Mouse (Mus musculus) embryonic facial prominence, embryonic 12.5 days (tissue): Measurements from ENCODE around the gene Ccdc157. TPM values are rescaled to one million over a fixed set of nuclear protein-coding genes. Genes with fewer than 3 reads are reported as not detected.
A peak's percentile ranks its signal among the peaks of the same experiment; 100 is the strongest.
"Not testable (repeated sequence)": the region's sequence is repeated elsewhere in the genome, so short reads cannot be mapped to it uniquely, and the experiment has no call there.

Experiments used
- ATAC-seq: fragments of 200-750 bp; cut with Nextera tagmentation; 2 replicates; pipeline ENCODE4 v1.8.0; 2017; ENCODE audit not compliant: insufficient number of reproducible peaks, insufficient read depth, low FRiP score, low TSS enrichment
- H3K27ac ChIP-seq: fragments of 300-500 bp; sonication (generic); 2 replicates; pipeline ENCODE4 v1.5.1; 2016; ENCODE audit warnings: mild to moderate bottlenecking
- H3K27me3 ChIP-seq: fragments of 300-500 bp; sonication (generic); 2 replicates; pipeline ENCODE4 v1.6.1; 2016; ENCODE audit warnings: mild to moderate bottlenecking, moderate library complexity
- H3K36me3 ChIP-seq: fragments of 300-500 bp; sonication (generic); 2 replicates; pipeline ENCODE4 v1.6.1; 2016; ENCODE audit warnings: mild to moderate bottlenecking
- H3K4me1 ChIP-seq: fragments of 300-500 bp; sonication (generic); 2 replicates; pipeline ENCODE4 v1.6.1; 2016
- H3K4me2 ChIP-seq: fragments of 300-500 bp; sonication (generic); replicated peaks from 2 replicates; pipeline ENCODE4 v1.6.1; 2016; ENCODE audit warnings: mild to moderate bottlenecking, moderate library complexity
- H3K4me3 ChIP-seq: fragments of 300-500 bp; sonication (generic); 2 replicates; pipeline ENCODE4 v1.5.1; 2016; ENCODE audit warnings: mild to moderate bottlenecking
- H3K9ac ChIP-seq: fragments of 300-500 bp; sonication (generic); 2 replicates; pipeline ENCODE4 v1.6.1; 2016; ENCODE audit warnings: mild to moderate bottlenecking, moderate library complexity
- H3K9me3 ChIP-seq: fragments of 300-500 bp; sonication (generic); 2 replicates; pipeline ENCODE4 v1.6.1; 2016; ENCODE audit warnings: mild to moderate bottlenecking, moderate library complexity
- WGBS: fragments of 180-500 bp; shearing (Covaris S2); methylation state at CpG from one replicate; pipeline ENCODE4 v1.1.7; 2016; 5-methylcytosine and 5-hydroxymethylcytosine counted together
- polyA plus RNA-seq: library from polyadenylated mRNA; unstranded; fragments of >200 nt; fragmentation: Nextera tagmentation; extraction: Ambion mirVana; gene quantifications from 2 replicates; pipeline ENCODE4 v1.2.1, GENCODE M21; 2016

Ccdc157 gene
- polyA plus RNA-seq, 1 experiment from 2014 or later = 9.3 TPM

DNA sequence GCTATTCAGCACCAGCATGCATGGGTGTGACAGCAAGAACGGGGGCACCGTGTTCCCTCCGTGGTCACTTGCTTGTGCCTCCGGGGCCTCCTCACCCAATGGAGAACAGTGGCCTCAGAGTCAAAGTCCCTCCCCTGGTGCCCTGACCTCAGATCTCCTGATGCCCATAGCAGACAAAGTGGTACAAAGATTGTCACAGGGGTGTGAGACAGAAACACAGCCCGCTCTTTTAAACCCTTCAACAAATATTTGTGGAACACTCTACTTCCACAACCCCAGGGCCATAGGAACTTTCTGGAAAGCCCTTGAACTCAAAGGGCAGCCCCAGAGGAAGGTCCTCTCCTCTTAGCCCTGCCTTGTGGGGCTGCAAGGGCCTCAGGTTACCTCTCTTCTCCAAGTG lies 37.9 kb downstream of the Ccdc157 start:
- H3K36me3 ChIP-seq = no peaks in the 10 kb centered on the region
- WGBS = 76% methylated on average over 5 of the region's 5 CpGs
- H3K27ac ChIP-seq = no peak overlapping the region
- H3K4me3 ChIP-seq = no peak overlapping the region
- no peak overlapping the region for H3K4me2 ChIP-seq
- ATAC-seq = no peak
- H3K9ac ChIP-seq = no peak overlapping the region
- 0 out of 2 replicates have a peak, but pooled peaks cover 6% of the 10 kb centered on the region for H3K9me3 ChIP-seq
- peaks cover 14% of the 10 kb centered on the region; the same call in 1 of the 2 replicates for H3K4me1 ChIP-seq
- H3K27me3 ChIP-seq = peaks cover 13% of the 10 kb centered on the region

DNA sequence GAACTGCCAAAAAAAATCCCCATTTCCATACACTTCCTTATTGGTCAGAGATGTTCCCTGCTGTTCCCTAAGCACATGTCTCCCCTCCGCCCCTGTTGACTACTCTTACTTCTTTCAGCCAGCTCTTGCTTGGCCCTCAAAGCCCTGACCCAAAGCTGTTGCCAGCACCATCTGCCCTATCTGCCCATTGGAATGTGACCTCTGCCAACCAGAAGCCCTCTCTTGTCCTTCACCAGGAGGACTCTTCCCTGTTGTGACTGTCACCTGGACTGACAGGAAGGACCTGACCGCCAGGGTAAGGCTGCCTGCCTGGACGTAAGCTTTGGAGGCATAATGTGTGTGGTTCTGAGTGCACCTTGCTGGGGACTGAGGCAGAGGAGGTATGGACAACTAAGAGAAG lies 38.4 kb downstream of the Ccdc157 start:
- peaks cover 17% of the 10 kb centered on the region; the same call in 1 of the 2 replicates for H3K4me1 ChIP-seq
- H3K4me2 ChIP-seq = no peak overlapping the region
- WGBS = 82% methylated on average over 3 of the region's 3 CpGs
- H3K27me3 ChIP-seq = peaks cover 13% of the 10 kb centered on the region
- no peaks in the 10 kb centered on the region for H3K36me3 ChIP-seq
- ATAC-seq = no peak
- no peak overlapping the region for H3K27ac ChIP-seq
- no peak overlapping the region for H3K9ac ChIP-seq
- H3K4me3 ChIP-seq = no peak overlapping the region
- 0 out of 2 replicates have a peak, but pooled peaks cover 5% of the 10 kb centered on the region for H3K9me3 ChIP-seq

DNA sequence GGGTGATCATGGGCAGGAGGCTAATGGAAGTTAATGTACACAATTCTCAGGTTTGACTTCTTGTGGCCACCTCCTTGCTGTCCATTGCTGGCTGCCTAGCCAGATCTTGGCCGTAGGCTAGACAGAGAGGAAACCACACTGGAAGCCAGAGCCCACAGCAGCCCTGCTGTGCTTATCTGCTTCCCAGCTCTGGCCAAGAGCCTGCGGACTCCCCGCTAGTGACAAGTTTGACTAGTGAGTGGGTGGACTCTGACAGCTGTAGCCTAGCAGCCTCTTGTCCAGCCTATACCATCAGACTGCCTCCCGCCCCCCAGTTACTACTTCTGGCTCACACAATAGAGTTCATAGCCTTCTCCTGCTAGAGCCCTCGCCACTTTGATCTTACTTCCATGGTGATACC lies 40.5 kb downstream of the Ccdc157 start:
- Histone ChIP-seq H3K4me3 (no peak overlapping the region), H3K27me3 (peaks cover 13% of the 10 kb centered on the region), H3K4me2 (no peak overlapping the region), H3K36me3 (no peaks in the 10 kb centered on the region), H3K9me3 (0 out of 2 replicates have a peak, but pooled peaks cover 2% of the 10 kb centered on the region), H3K9ac (no peak overlapping the region), H3K4me1 (peaks cover 17% of the 10 kb centered on the region; the same call in 1 of the 2 replicates), H3K27ac (no peak overlapping the region)
- WGBS = 86% methylated on average over 5 of the region's 5 CpGs
- no peak for ATAC-seq

GRCm38 (mm10) chr11:4118081-4118921 lies 41.8 kb downstream of the Ccdc157 start:
- Histone ChIP-seq H3K9ac (peak overlapping the region; percentile 62), H3K9me3 (no peaks in the 10 kb centered on the region), H3K27me3 (peaks cover 13% of the 10 kb centered on the region), H3K27ac (no peak overlapping the region), H3K4me2 (peak overlapping the region; percentile 85), H3K4me3 (peak overlapping the region; percentile 53), H3K4me1 (peaks cover 17% of the 10 kb centered on the region; the same call in 1 of the 2 replicates), H3K36me3 (no peaks in the 10 kb centered on the region)
- 4% methylated on average over 41 of the region's 41 CpGs for WGBS
- 0 out of 2 replicates have a peak, but pooled peaks have one; percentile 39 for ATAC-seq

- Histone ChIP-seq H3K4me3 (peak overlapping the region; percentile 53), H3K9me3 (no peaks in the 10 kb centered on the region), H3K36me3 (no peaks in the 10 kb centered on the region), H3K4me2 (peak overlapping the region; percentile 85), H3K4me1 (peaks cover 17% of the 10 kb centered on the region; the same call in 1 of the 2 replicates), H3K9ac (peak overlapping the region; percentile 62), H3K27ac (no peak overlapping the region), H3K27me3 (peaks cover 13% of the 10 kb centered on the region)
- no peak for ATAC-seq
- WGBS = 30% methylated on average over 3 of the region's 3 CpGs
Observed at GRCm38 (mm10) chr11:4117372-4118071, 42.6 kb downstream of the Ccdc157 start.

DNA sequence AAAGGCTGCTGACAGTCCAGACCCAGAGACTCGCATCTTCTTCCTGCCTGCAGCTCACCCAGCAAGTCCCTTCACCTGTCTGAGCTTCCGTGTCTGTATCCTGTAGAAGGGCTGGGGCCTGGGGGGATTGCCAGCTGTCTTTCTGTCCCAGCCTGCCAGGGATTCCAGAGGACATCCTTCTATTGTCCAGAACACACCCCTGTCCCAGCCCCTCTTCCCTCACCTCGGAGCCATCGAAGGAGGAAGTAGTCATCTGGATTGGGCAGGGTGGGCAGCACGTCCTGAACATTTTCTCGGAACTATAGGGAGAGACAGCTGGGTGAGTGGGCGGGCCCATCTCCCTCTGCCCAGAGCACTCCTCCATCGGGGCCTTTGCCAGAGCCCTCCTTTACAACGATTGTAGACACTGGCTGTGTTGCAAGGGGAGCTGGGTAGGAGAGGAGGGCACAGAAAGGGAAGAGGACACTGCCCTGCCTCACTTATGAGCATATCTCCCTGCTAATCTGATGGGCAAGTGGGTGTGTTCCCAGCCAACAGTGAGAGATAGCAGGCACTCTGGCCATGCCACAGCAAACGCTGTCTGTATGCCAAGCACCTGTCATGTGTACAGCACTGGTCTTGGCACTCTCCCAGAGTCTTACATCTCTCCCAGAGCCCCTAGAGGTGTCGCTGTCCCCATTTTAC lies 43.5 kb downstream of the Ccdc157 start:
- Histone ChIP-seq H3K9ac (no peak overlapping the region), H3K36me3 (no peaks in the 10 kb centered on the region), H3K4me2 (no peak overlapping the region), H3K27me3 (peaks cover 13% of the 10 kb centered on the region), H3K4me3 (no peak overlapping the region), H3K4me1 (peaks cover 17% of the 10 kb centered on the region; the same call in 1 of the 2 replicates), H3K9me3 (no peaks in the 10 kb centered on the region), H3K27ac (no peak overlapping the region)
- no peak for ATAC-seq
- WGBS = 59% methylated on average over 11 of the region's 11 CpGs

DNA sequence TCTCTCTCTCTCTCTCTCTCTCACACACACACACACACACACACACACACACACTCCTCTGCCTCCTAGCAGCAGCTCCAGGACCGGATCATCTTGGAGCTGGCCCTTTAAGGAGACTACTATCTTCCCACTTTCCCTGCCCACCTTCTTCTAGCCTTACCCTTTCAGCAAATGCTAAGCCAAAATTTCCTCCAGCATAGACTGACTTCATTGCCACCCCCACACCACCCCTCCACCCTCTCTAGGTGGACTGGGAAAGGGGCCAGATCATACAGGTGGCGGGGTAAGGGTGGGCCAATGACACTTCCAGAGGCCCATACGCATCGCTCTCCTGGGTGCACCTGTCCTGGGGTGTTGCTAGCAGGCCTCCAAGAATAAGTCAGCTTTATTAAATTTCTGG lies 44.7 kb downstream of the Ccdc157 start:
- no peak overlapping the region for H3K9ac ChIP-seq
- H3K4me1 ChIP-seq = peaks cover 17% of the 10 kb centered on the region; the same call in 1 of the 2 replicates
- H3K27ac ChIP-seq = no peak overlapping the region
- H3K4me2 ChIP-seq = no peak overlapping the region
- WGBS = 87% methylated on average over 4 of the region's 4 CpGs
- peaks cover 13% of the 10 kb centered on the region for H3K27me3 ChIP-seq
- no peak overlapping the region for H3K4me3 ChIP-seq
- H3K36me3 ChIP-seq = no peaks in the 10 kb centered on the region
- no peaks in the 10 kb centered on the region for H3K9me3 ChIP-seq
- no peak for ATAC-seq

DNA sequence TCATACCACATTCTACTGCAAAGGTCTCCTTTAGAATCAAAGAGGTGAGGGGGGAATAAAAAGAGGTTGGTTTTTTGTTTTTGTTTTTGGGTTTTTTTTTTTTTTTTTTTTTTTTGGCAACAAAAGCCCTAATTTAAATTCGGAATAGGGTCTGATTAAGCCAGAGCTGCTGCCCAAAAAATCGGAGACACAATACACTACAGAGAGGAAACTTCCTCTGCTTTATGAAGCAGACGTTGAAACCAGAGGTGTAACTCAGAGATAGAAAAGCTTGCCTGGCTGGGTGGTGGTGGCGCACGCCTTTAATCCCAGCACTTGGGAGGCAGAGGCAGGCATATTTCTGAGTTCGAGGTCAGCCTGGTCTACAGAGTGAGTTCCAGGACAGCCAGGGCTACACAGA lies 45.6 kb downstream of the Ccdc157 start:
- ATAC-seq, H3K9ac ChIP-seq: not testable (repeated sequence)
- 81% methylated on average over 6 of the region's 6 CpGs for WGBS

DNA sequence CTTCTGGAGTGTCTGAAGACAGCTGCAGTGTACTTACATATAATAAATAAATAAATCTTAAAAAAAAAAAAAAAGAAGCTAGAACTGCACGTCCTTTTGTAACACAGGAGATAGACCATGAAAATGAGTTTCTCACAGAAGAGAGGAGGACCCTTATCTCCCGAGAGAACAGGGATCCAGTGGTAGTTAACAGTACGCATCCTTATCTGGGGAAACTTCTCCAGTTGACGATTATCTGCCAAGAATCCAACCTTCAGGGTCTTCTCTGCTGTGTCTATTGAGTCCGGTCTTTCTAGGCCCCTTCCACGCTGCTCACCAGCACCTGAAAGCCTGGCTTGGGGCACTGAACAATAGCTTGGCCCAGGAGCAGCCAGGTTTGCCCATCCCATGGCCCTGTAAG lies 46.1 kb downstream of the Ccdc157 start:
- Histone ChIP-seq H3K36me3 (no peaks in the 10 kb centered on the region), H3K4me3 (no peak overlapping the region), H3K27ac (no peak overlapping the region), H3K4me2 (no peak overlapping the region), H3K27me3 (peaks cover 7% of the 10 kb centered on the region), H3K4me1 (peaks cover 17% of the 10 kb centered on the region; the same call in 1 of the 2 replicates), H3K9ac (no peak overlapping the region), H3K9me3 (no peaks in the 10 kb centered on the region)
- 79% methylated on average over 6 of the region's 6 CpGs for whole genome bisulfite sequencing
- no peak for ATAC-seq

More for the DNA sequence above, 45.6 kb downstream of the Ccdc157 start:
- peaks cover 17% of the 10 kb centered on the region; the same call in 1 of the 2 replicates for H3K4me1 ChIP-seq
- not testable (repeated sequence) for H3K36me3 ChIP-seq, H3K9me3 ChIP-seq, H3K4me3 ChIP-seq, H3K4me2 ChIP-seq, H3K27ac ChIP-seq
- H3K27me3 ChIP-seq = peaks cover 10% of the 10 kb centered on the region

DNA sequence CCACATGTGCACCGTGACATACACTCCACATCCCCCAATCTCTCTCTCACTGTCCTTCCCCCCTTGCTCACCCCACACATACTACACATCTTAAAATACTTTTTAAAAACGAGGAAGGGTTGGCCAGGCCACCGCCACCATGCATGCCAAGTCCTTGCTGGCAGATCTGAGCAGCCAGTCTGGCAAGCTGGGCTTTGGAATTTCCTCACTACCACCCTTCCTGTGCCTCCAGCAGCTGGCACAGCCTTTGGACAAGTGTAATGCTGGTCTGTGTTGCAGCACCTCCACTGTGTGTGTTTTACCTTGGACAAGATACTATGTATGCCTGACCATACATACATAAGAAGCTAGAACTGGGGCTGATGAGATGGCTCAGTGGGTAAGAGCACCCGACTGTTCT lies 46.6 kb downstream of the Ccdc157 start:
- H3K27ac ChIP-seq = no peak overlapping the region
- no peaks in the 10 kb centered on the region for H3K36me3 ChIP-seq
- no peak overlapping the region for H3K9ac ChIP-seq
- H3K4me3 ChIP-seq = no peak overlapping the region
- H3K4me1 ChIP-seq = peaks cover 13% of the 10 kb centered on the region; the same call in 1 of the 2 replicates
- peaks cover 7% of the 10 kb centered on the region for H3K27me3 ChIP-seq
- WGBS = 83% methylated on average over 4 of the region's 4 CpGs
- no peak for ATAC-seq
- no peaks in the 10 kb centered on the region for H3K9me3 ChIP-seq
- H3K4me2 ChIP-seq = no peak overlapping the region

DNA sequence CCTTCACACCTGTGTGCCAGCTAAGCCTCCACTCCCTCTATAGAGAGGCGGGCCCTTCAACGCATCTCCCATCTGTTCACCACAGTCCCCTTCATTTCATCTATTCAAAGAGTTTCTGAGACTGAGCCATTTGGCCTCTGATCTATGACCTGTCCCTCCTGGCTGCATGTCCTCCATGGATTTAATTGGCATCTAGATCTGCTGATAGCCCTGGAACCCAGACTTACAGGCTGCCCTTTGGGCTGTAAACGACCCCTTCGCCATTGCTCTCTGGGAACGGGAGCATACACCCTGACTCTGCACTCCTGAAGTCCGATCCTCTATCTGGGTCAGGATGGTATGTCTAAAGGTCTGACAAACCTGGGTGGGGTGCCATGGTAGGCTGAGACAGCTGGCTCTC lies 47.2 kb downstream of the Ccdc157 start:
- 82% methylated on average over 6 of the region's 6 CpGs for WGBS
- H3K9ac ChIP-seq = no peak overlapping the region
- no peaks in the 10 kb centered on the region for H3K9me3 ChIP-seq
- H3K27me3 ChIP-seq = peaks cover 6% of the 10 kb centered on the region
- no peak overlapping the region for H3K27ac ChIP-seq
- H3K36me3 ChIP-seq = no peaks in the 10 kb centered on the region
- H3K4me2 ChIP-seq = no peak overlapping the region
- no peak overlapping the region for H3K4me3 ChIP-seq
- peaks cover 9% of the 10 kb centered on the region; the same call in 1 of the 2 replicates for H3K4me1 ChIP-seq
- no peak for ATAC-seq
